Mouse (Mus musculus): ENCODE results near the gene Kalrn. TPM values are rescaled to one million over a fixed set of nuclear protein-coding genes. Genes with fewer than 3 reads are reported as not detected.

Gene Kalrn
- polyA plus RNA-seq, 1 experiment from 2014 or later, result 22.1 TPM

DNA sequence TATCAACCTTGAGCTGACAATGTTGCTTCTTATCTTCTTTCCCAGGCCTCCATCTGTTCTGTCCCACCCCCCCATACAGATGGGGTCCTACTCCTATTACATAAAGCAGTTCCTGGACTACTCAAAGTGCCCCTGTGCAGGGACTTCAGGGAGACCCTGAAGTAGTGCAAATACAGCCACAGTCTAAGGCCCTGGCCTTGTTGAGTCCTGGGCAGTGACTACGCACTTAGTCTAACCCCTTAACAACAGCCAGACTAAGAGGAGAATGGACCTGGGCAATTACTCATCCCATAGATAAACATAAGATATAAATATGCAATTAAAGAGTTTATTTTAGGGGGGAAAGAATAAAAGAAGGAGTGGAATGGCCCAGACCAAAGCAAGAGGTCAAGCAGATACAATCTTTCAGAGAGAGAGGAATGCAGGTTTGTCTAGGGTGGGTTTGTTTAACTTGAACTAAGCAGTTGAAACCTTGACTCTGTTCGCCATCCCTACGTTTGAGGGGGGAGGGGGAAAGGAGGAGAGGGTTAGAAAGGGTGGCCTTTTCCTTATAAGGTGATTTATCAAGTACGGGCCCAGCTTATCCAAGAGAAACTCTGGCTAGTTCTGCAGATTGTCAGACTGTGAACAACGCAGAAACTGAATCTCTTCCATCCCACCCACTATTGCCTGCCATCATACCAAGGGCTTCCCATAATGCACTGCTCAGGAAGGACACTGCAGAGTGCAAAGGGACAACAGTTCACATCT, 44.9 kb downstream of the Kalrn start:
- Histone ChIP-seq H3K27me3 (ENCODE audit: control insufficient read depth, insufficient read depth, low read length) (no peaks in the 10 kb centered on the region), H3K27ac (ENCODE audit: low read length) (peak overlapping the region; percentile 74), H3K9me3 (ENCODE audit: control insufficient read depth, low read depth, low read length) (no peaks in the 10 kb centered on the region), H3K4me2 (replicated peaks; ENCODE audit: low read depth, low read length) (no peak overlapping the region), H3K36me3 (ENCODE audit: control insufficient read depth, insufficient read depth, low read length) (no peaks in the 10 kb centered on the region), H3K4me3 (ENCODE audit: low read depth, low read length) (no peak overlapping the region), H3K4me1 (ENCODE audit: control insufficient read depth, insufficient read depth, low read length) (peaks cover 29% of the 10 kb centered on the region), H3K9ac (replicated peaks; ENCODE audit: low read depth, low read length) (no peak overlapping the region)
- peak; percentile 87 for ATAC-seq (ENCODE audit: insufficient number of reproducible peaks, insufficient read depth, low FRiP score, low read depth)
- WGBS, result 15% methylated on average over 5 of the region's 5 CpGs

DNA sequence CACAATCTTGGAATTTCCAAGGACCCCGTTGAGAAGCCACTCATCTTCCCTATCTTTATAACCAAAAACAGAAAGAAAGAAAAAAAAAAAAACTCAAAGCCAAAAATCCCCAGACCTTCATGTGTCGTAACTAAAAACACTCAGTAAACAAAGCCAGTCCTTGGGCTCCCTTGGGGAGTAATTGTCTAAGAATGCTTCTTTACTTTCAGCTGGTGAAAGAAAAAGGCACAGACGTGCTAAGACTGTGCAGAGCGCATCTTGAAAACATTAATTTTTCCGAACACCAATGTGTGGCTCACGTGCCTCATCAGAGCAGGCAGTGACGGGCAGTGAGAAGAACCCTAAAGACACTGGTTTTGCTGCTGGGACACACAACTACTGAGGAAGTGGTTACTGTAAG, 47.0 kb downstream of the Kalrn start:
- Histone ChIP-seq H3K4me3 (ENCODE audit: low read depth, low read length) (no peak overlapping the region), H3K27ac (ENCODE audit: low read length) (no peak overlapping the region), H3K27me3 (ENCODE audit: control insufficient read depth, insufficient read depth, low read length) (no peaks in the 10 kb centered on the region), H3K4me1 (ENCODE audit: control insufficient read depth, insufficient read depth, low read length) (peaks cover 29% of the 10 kb centered on the region), H3K9ac (replicated peaks; ENCODE audit: low read depth, low read length) (no peak overlapping the region), H3K4me2 (replicated peaks; ENCODE audit: low read depth, low read length) (no peak overlapping the region), H3K36me3 (ENCODE audit: control insufficient read depth, insufficient read depth, low read length) (no peaks in the 10 kb centered on the region), H3K9me3 (ENCODE audit: control insufficient read depth, low read depth, low read length) (no peaks in the 10 kb centered on the region)
- ATAC-seq (ENCODE audit: insufficient number of reproducible peaks, insufficient read depth, low FRiP score, low read depth), result no peak
- WGBS, result 75% methylated on average over 7 of the region's 7 CpGs

DNA sequence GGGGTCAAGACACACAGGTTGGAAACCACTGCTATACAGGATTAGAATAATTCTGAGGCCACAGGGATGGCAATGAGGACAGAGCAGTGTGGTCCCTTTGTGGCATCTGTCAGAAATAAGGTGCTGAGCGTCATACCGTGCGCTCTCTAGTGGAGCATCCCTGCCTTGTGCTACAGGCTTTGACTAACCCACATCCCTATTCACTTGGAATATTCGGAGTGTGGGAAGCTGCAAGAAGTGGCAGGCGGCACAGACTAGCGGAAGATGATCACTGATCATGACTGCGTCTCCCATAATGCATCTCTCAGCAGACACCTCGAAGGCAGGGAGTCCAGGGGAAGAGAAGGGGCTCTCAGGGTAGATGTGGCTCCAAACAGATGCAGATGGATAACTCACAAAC, 47.5 kb downstream of the Kalrn start:
- ATAC-seq (ENCODE audit: insufficient number of reproducible peaks, insufficient read depth, low FRiP score, low read depth), result no peak

DNA sequence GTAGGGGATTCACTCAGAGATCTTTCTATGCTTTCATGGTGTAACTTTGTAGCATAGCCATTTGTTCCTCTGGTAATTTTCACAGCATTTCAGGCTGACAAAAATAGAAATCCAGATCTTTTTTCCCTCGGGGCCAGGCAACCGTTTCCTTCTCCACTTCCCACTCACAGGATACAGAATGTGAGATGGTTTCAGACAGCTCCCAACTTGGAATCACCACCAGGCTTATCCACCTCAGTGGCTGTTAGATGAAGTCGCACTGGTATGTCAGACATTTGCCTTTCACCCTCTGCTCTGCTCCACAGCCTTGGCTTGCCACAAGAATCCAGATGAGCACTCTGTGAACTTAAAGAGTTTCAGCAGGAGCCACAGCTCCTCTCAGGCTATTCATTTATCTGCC, 48.1 kb downstream of the Kalrn start:
- H3K9me3 ChIP-seq (ENCODE audit: control insufficient read depth, low read depth, low read length), result no peaks in the 10 kb centered on the region
- no peaks in the 10 kb centered on the region for H3K27me3 ChIP-seq (ENCODE audit: control insufficient read depth, insufficient read depth, low read length)
- no peak overlapping the region for H3K4me3 ChIP-seq (ENCODE audit: low read depth, low read length)
- ATAC-seq (ENCODE audit: insufficient number of reproducible peaks, insufficient read depth, low FRiP score, low read depth), result no peak
- H3K4me1 ChIP-seq (ENCODE audit: control insufficient read depth, insufficient read depth, low read length), result peaks cover 29% of the 10 kb centered on the region
- 40% methylated on average over 3 of the region's 3 CpGs for WGBS
- H3K4me2 ChIP-seq (replicated peaks; ENCODE audit: low read depth, low read length), result no peak overlapping the region
- H3K27ac ChIP-seq (ENCODE audit: low read length), result no peak overlapping the region
- no peak overlapping the region for H3K9ac ChIP-seq (replicated peaks; ENCODE audit: low read depth, low read length)
- H3K36me3 ChIP-seq (ENCODE audit: control insufficient read depth, insufficient read depth, low read length), result no peaks in the 10 kb centered on the region

More for the DNA sequence above, 47.5 kb downstream of the Kalrn start:
- H3K9me3 ChIP-seq (ENCODE audit: control insufficient read depth, low read depth, low read length), result no peaks in the 10 kb centered on the region
- no peaks in the 10 kb centered on the region for H3K36me3 ChIP-seq (ENCODE audit: control insufficient read depth, insufficient read depth, low read length)
- H3K27ac ChIP-seq (ENCODE audit: low read length), result no peak overlapping the region
- no peak overlapping the region for H3K4me2 ChIP-seq (replicated peaks; ENCODE audit: low read depth, low read length)
- H3K27me3 ChIP-seq (ENCODE audit: control insufficient read depth, insufficient read depth, low read length), result no peaks in the 10 kb centered on the region
- H3K4me1 ChIP-seq (ENCODE audit: control insufficient read depth, insufficient read depth, low read length), result peaks cover 29% of the 10 kb centered on the region
- H3K4me3 ChIP-seq (ENCODE audit: low read depth, low read length), result no peak overlapping the region
- no peak overlapping the region for H3K9ac ChIP-seq (replicated peaks; ENCODE audit: low read depth, low read length)
- WGBS, result 80% methylated on average over 8 of the region's 8 CpGs

DNA sequence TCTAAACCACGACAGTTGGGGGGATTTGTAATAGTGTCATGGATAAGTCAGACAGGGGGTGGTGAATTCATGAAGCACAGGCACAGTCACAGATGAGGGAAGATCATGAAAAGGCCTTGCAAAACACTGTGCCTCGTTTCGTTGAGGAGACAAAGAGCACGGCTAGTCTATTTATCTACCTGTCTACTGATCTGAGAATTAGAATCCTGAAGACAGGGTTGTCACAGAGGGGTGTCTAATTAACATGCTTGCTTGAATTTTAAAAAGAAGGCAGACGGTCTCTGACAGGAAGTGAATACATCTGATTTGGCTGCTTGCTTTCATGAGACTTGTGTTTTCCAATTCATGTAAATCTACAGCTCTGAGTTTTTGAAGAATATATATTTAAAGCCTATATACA, 52.3 kb downstream of the Kalrn start:
- WGBS, result 75% methylated on average over 5 of the region's 5 CpGs
- no peak overlapping the region for H3K4me2 ChIP-seq (replicated peaks; ENCODE audit: low read depth, low read length)
- no peaks in the 10 kb centered on the region for H3K36me3 ChIP-seq (ENCODE audit: control insufficient read depth, insufficient read depth, low read length)
- H3K9me3 ChIP-seq (ENCODE audit: control insufficient read depth, low read depth, low read length), result no peaks in the 10 kb centered on the region
- no peaks in the 10 kb centered on the region for H3K27me3 ChIP-seq (ENCODE audit: control insufficient read depth, insufficient read depth, low read length)
- ATAC-seq (ENCODE audit: insufficient number of reproducible peaks, insufficient read depth, low FRiP score, low read depth), result no peak
- H3K4me1 ChIP-seq (ENCODE audit: control insufficient read depth, insufficient read depth, low read length), result peaks cover 16% of the 10 kb centered on the region; the same call in 1 of the 2 replicates
- H3K4me3 ChIP-seq (ENCODE audit: low read depth, low read length), result no peak overlapping the region
- H3K27ac ChIP-seq (ENCODE audit: low read length), result no peak overlapping the region
- no peak overlapping the region for H3K9ac ChIP-seq (replicated peaks; ENCODE audit: low read depth, low read length)

DNA sequence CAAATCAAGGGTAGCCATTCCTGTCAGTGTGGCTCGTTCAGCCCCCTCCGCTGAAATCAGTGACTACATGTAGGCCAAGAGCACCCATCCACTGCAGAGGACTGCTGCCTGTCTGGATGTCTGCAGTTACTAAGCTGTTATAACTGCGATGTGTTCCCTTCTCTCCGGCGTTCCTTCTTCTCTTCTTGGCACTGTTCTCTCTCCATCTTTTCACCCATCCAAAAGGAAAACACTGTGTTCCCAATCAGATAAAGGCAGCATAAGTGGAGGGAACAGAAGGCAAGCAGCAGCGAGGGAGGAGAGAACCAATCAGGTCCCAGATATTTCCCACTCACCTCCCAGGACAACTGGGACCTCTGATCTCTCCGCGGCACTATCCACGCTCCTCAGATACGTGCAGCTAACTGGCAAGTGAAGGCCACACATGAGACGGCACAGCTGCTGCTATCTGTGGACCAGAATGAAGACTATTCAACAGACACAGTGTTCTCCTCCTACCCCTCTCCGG, 56.4 kb downstream of the Kalrn start:
- H3K36me3 ChIP-seq (ENCODE audit: control insufficient read depth, insufficient read depth, low read length), result no peaks in the 10 kb centered on the region
- no peak for ATAC-seq (ENCODE audit: insufficient number of reproducible peaks, insufficient read depth, low FRiP score, low read depth)
- no peak overlapping the region for H3K4me3 ChIP-seq (ENCODE audit: low read depth, low read length)
- WGBS, result 65% methylated on average over 12 of the region's 12 CpGs
- no peak overlapping the region for H3K27ac ChIP-seq (ENCODE audit: low read length)
- H3K9ac ChIP-seq (replicated peaks; ENCODE audit: low read depth, low read length), result no peak overlapping the region
- H3K4me1 ChIP-seq (ENCODE audit: control insufficient read depth, insufficient read depth, low read length), result peaks cover 14% of the 10 kb centered on the region
- no peaks in the 10 kb centered on the region for H3K9me3 ChIP-seq (ENCODE audit: control insufficient read depth, low read depth, low read length)
- no peaks in the 10 kb centered on the region for H3K27me3 ChIP-seq (ENCODE audit: control insufficient read depth, insufficient read depth, low read length)
- no peak overlapping the region for H3K4me2 ChIP-seq (replicated peaks; ENCODE audit: low read depth, low read length)

DNA sequence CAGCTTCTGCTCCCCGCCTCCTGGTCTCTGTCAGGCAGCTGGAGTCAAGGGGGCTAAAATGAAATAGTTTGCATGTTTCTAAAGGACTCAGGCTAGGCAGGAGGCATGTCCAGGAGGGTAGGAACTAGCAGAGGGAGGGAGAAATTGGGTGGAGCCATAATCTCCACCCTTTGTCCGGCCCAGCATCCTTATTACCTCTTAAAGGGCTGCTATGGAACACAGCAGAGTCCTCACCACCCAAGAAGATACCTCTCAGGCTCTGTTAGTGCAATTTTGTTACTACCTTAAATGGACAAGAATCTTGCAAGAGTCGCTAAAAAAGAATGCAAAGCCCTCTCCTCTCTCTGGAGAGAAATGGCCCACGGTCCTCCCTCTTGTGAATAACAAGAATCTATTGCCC, 57.8 kb downstream of the Kalrn start:
- Histone ChIP-seq H3K36me3 (ENCODE audit: control insufficient read depth, insufficient read depth, low read length) (no peaks in the 10 kb centered on the region), H3K9me3 (ENCODE audit: control insufficient read depth, low read depth, low read length) (no peaks in the 10 kb centered on the region), H3K4me3 (ENCODE audit: low read depth, low read length) (no peak overlapping the region), H3K27me3 (ENCODE audit: control insufficient read depth, insufficient read depth, low read length) (no peaks in the 10 kb centered on the region), H3K4me1 (ENCODE audit: control insufficient read depth, insufficient read depth, low read length) (peaks cover 14% of the 10 kb centered on the region), H3K27ac (ENCODE audit: low read length) (peak overlapping the region; percentile 4; the same call in 1 of the 2 replicates), H3K9ac (replicated peaks; ENCODE audit: low read depth, low read length) (no peak overlapping the region), H3K4me2 (replicated peaks; ENCODE audit: low read depth, low read length) (no peak overlapping the region)
- WGBS, result 68% methylated on average over 4 of the region's 4 CpGs
- peak; percentile 33; the same call in 1 of the 2 replicates for ATAC-seq (ENCODE audit: insufficient number of reproducible peaks, insufficient read depth, low FRiP score, low read depth)

DNA sequence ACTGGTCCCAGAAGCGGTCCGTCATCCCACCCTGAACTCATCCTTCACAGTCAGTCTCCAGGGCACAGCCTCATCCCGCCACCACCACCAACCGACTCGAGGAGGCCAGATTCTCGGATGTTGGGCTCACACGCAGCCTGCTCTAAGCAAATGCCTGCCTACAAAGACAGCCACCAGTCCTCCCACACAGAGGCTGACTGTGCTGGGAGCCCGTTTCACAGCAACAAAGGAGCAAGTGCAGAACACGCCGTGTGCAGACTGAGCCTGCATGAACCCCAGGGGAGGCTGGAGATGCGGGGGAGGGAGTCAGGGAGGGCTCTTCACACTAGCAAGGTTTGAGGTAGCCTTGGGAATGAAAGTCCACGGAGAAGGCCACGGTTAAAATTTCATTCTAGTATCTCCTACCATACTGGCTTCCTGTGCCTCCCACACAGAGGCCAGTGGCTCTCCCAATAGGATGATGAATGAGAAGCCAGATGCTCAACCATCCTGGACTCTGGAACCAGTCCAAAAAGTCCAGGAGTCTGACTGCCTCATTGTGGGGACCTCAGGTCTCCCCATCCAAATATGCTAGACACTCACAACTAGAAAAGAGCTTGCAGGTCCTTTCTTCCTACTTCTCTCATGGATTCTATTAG, 59.3 kb downstream of the Kalrn start:
- no peaks in the 10 kb centered on the region for H3K27me3 ChIP-seq (ENCODE audit: control insufficient read depth, insufficient read depth, low read length)
- no peaks in the 10 kb centered on the region for H3K36me3 ChIP-seq (ENCODE audit: control insufficient read depth, insufficient read depth, low read length)
- 56% methylated on average over 13 of the region's 13 CpGs for WGBS
- H3K27ac ChIP-seq (ENCODE audit: low read length), result no peak overlapping the region
- no peak overlapping the region for H3K4me3 ChIP-seq (ENCODE audit: low read depth, low read length)
- H3K4me2 ChIP-seq (replicated peaks; ENCODE audit: low read depth, low read length), result no peak overlapping the region
- H3K4me1 ChIP-seq (ENCODE audit: control insufficient read depth, insufficient read depth, low read length), result peaks cover 14% of the 10 kb centered on the region
- H3K9ac ChIP-seq (replicated peaks; ENCODE audit: low read depth, low read length), result no peak overlapping the region
- H3K9me3 ChIP-seq (ENCODE audit: control insufficient read depth, low read depth, low read length), result no peaks in the 10 kb centered on the region
- no peak for ATAC-seq (ENCODE audit: insufficient number of reproducible peaks, insufficient read depth, low FRiP score, low read depth)
